In genomic region chr4:34883366-34884029, GRCm38 (mm10) we compare ENCODE assay signal across 8 mouse cellular contexts. TPM values are rescaled to one million over a fixed set of nuclear protein-coding genes. Genes with fewer than 3 reads are reported as not detected.
DNase-seq lines count a peak whose midpoint lies in the region; ATAC-seq and TF ChIP-seq lines count a peak whose summit lies in the region.

No protein-coding gene starts in this region.

- H3K9me3 ChIP-seq in lung, embryonic 15.5 days, result no peaks in the 10 kb centered on the region
- H3K9me3 ChIP-seq in embryonic facial prominence, embryonic 15.5 days (replicated peaks), result no peaks in the 10 kb centered on the region
- H3K9me3 ChIP-seq in intestine, postnatal 0 days (ENCODE audit: control insufficient read depth), result no peaks in the 10 kb centered on the region

- H3K4me1 ChIP-seq in lung, embryonic 15.5 days, result peaks cover 30% of the 10 kb centered on the region
- H3K4me1 ChIP-seq in embryonic facial prominence, embryonic 15.5 days, result peaks cover 16% of the 10 kb centered on the region
- peaks cover 8% of the 10 kb centered on the region; the same call in 1 of the 2 replicates for H3K4me1 ChIP-seq in intestine, postnatal 0 days (replicated peaks; ENCODE audit: control insufficient read depth, insufficient read depth, low read length)
- H3K4me1 ChIP-seq in olfactory bulb, adult 2 months (ENCODE audit: control insufficient read depth, insufficient read depth, low read length), result peaks cover 10% of the 10 kb centered on the region

- peak overlapping the region; percentile 73 for H3K4me2 ChIP-seq in lung, embryonic 15.5 days
- H3K4me2 ChIP-seq in embryonic facial prominence, embryonic 15.5 days (replicated peaks), result peak overlapping the region; percentile 70
- peak overlapping the region; percentile 74 for H3K4me2 ChIP-seq in intestine, postnatal 0 days (replicated peaks; ENCODE audit: low read depth)

- H3K36me3 ChIP-seq in lung, embryonic 15.5 days, result no peaks in the 10 kb centered on the region; the same call in 1 of the 2 replicates
- no peaks in the 10 kb centered on the region; the same call in 1 of the 2 replicates for H3K36me3 ChIP-seq in embryonic facial prominence, embryonic 15.5 days
- H3K36me3 ChIP-seq in intestine, postnatal 0 days (ENCODE audit: control insufficient read depth, insufficient read depth), result no peaks in the 10 kb centered on the region

- H3K4me3 ChIP-seq in lung, embryonic 15.5 days, result peak overlapping the region; percentile 98
- H3K4me3 ChIP-seq in embryonic facial prominence, embryonic 15.5 days (replicated peaks), result peak overlapping the region; percentile 68
- H3K4me3 ChIP-seq in intestine, postnatal 0 days (ENCODE audit: low read depth, low read length), result peak overlapping the region; percentile 100
- H3K4me3 ChIP-seq in olfactory bulb, adult 2 months (ENCODE audit: insufficient read depth, low read depth, low read length), result peak overlapping the region; percentile 93; the same call in 1 of the 2 replicates

- no peak for DNase-seq in lung, postnatal 14 days
- DNase-seq in frontal cortex, postnatal 14 days (ENCODE audit: low spot score in 2 of 2), result no peak
- no peak for DNase-seq in thymus, postnatal 14 days
- no peak for DNase-seq in urinary bladder, postnatal 4 days (ENCODE audit: low spot score in 2 of 2)

- peak overlapping the region; percentile 97 for H3K9ac ChIP-seq in lung, embryonic 15.5 days
- H3K9ac ChIP-seq in embryonic facial prominence, embryonic 15.5 days, result peak overlapping the region; percentile 76
- H3K9ac ChIP-seq in intestine, postnatal 0 days (ENCODE audit: low read depth, low read length), result peak overlapping the region; percentile 98

- WGBS in lung, embryonic 15.5 days, result 15% methylated on average over 16 of the region's 16 CpGs
- 19% methylated on average over 16 of the region's 16 CpGs for WGBS in embryonic facial prominence, embryonic 15.5 days
- WGBS in intestine, postnatal 0 days, result 10% methylated on average over 16 of the region's 16 CpGs
- WGBS in olfactory bulb, adult 2 months, result 9% methylated on average over 16 of the region's 16 CpGs

- peaks cover under 1% of the 10 kb centered on the region; the same call in 1 of the 2 replicates for H3K27me3 ChIP-seq in lung, embryonic 15.5 days
- H3K27me3 ChIP-seq in embryonic facial prominence, embryonic 15.5 days, result peaks cover 6% of the 10 kb centered on the region
- H3K27me3 ChIP-seq in intestine, postnatal 0 days (replicated peaks; ENCODE audit: control insufficient read depth, insufficient read depth, low read length), result no peaks in the 10 kb centered on the region

- no peak for TF ChIP-seq CTCF in intestine, postnatal 0 days (IDR thresholded peaks at IDR 0.05; ENCODE audit: low read depth)
- TF ChIP-seq CTCF in olfactory bulb, adult 2 months (IDR thresholded peaks at IDR 0.05; ENCODE audit: insufficient read depth, low read depth, low read length), result no peak

- ATAC-seq in lung, embryonic 15.5 days (ENCODE audit: borderline replicate concordance, extremely low read depth, low FRiP score, low TSS enrichment), result no peak
- no peak for ATAC-seq in embryonic facial prominence, embryonic 15.5 days (ENCODE audit: insufficient number of reproducible peaks, low FRiP score, low TSS enrichment, low read depth)
- peak; percentile 30 for ATAC-seq in intestine, postnatal 0 days

- H3K27ac ChIP-seq in lung, embryonic 15.5 days, result peak overlapping the region; percentile 99
- peak overlapping the region; percentile 93 for H3K27ac ChIP-seq in embryonic facial prominence, embryonic 15.5 days (replicated peaks)
- H3K27ac ChIP-seq in intestine, postnatal 0 days (ENCODE audit: low read depth, low read length), result peak overlapping the region; percentile 98
- peak overlapping the region; percentile 97; the same call in 1 of the 2 replicates for H3K27ac ChIP-seq in olfactory bulb, adult 2 months (ENCODE audit: insufficient read depth, low read depth, low read length)

- TF ChIP-seq POLR2A in olfactory bulb, adult 2 months (IDR thresholded peaks at IDR 0.05; ENCODE audit: insufficient read depth, low read depth, low read length), result no peak

RNA-seq across cellular contexts. Expression of gene Zfp292, which starts 0.7 kb away (rescaled TPM):
- 16.2 and 16.7 TPM in 2 replicates for polyA plus RNA-seq in lung, embryonic 15.5 days (2015; fragmentation: Nextera tagmentation; extraction: Ambion mirVana)
- 15.4 and 16.9 TPM in 2 replicates for polyA plus RNA-seq in embryonic facial prominence, embryonic 15.5 days (2015; fragmentation: Nextera tagmentation; extraction: Ambion mirVana)
- 8.0 and 8.7 TPM in 2 replicates for polyA plus RNA-seq in intestine, postnatal 0 days (2015; fragmentation: Nextera tagmentation; extraction: Ambion mirVana)
- not detected in 2 replicates for polyA plus RNA-seq in olfactory bulb, adult 2 months (2012; ENCODE audit: insufficient read depth, insufficient read length, low replicate concordance, missing spikeins)

RNA-seq across cellular contexts. Expression of gene Cga, which starts 10.1 kb away (rescaled TPM):
- polyA plus RNA-seq in lung, embryonic 15.5 days (2015; fragmentation: Nextera tagmentation; extraction: Ambion mirVana), result not detected in 2 replicates
- polyA plus RNA-seq in embryonic facial prominence, embryonic 15.5 days (2015; fragmentation: Nextera tagmentation; extraction: Ambion mirVana), result 0.60 and 0.92 TPM in 2 replicates
- not detected in 2 replicates for polyA plus RNA-seq in intestine, postnatal 0 days (2015; fragmentation: Nextera tagmentation; extraction: Ambion mirVana)
- polyA plus RNA-seq in olfactory bulb, adult 2 months (2012; ENCODE audit: insufficient read depth, insufficient read length, low replicate concordance, missing spikeins), result not detected in 2 replicates
